Mouse (Mus musculus) cerebellum, adult 8-10 months (tissue): ENCODE results near the gene Pou1f1.

Experiments used
- DNase-seq: peaks from one replicate; pipeline ENCODE4 v3.0.0; 2022

Pou1f1 gene

GRCm38 (mm10) chr16:65564951-65565350 is 44.6 kb downstream of the Pou1f1 start:
- no peak for DNase-seq

GRCm38 (mm10) chr16:65568853-65569252 is 48.5 kb downstream of the Pou1f1 start:
- DNase-seq: no peak

GRCm38 (mm10) chr16:65577298-65578029 is 57.2 kb downstream of the Pou1f1 start:
- DNase-seq: no peak
